Mouse (Mus musculus): ENCODE results near the gene Tbk1. TPM values are rescaled to one million over a fixed set of nuclear protein-coding genes. Genes with fewer than 3 reads are reported as not detected.

Tbk1 gene
- polyA plus RNA-seq, 1 experiment from 2014 or later: 31.2 TPM

GRCm38 (mm10) chr10:121568026-121568425 is 18.6 kb downstream of the Tbk1 start:
- 96% methylated on average over 10 of the region's 10 CpGs for WGBS
- H3K36me3 ChIP-seq: peaks cover 75% of the 10 kb centered on the region

GRCm38 (mm10) chr10:121564447-121564846 is 22.1 kb downstream of the Tbk1 start:
- Histone ChIP-seq H3K27ac (no peak overlapping the region), H3K4me1 (no peaks in the 10 kb centered on the region; the same call in 1 of the 2 replicates), H3K27me3 (no peaks in the 10 kb centered on the region), H3K4me2 (no peak overlapping the region), H3K9ac (no peak overlapping the region), H3K4me3 (replicated peaks) (no peak overlapping the region), H3K36me3 (peaks cover 70% of the 10 kb centered on the region), H3K9me3 (replicated peaks) (no peaks in the 10 kb centered on the region)
- ATAC-seq (replicated peaks; ENCODE audit: low FRiP score): no peak
- WGBS: 83% methylated on average over 8 of the region's 8 CpGs

More at GRCm38 (mm10) chr10:121568026-121568425, 18.6 kb downstream of the Tbk1 start:
- no peaks in the 10 kb centered on the region for H3K9me3 ChIP-seq (replicated peaks)
- H3K9ac ChIP-seq: no peak overlapping the region
- H3K27me3 ChIP-seq: no peaks in the 10 kb centered on the region
- H3K4me2 ChIP-seq: no peak overlapping the region
- no peak for ATAC-seq (replicated peaks; ENCODE audit: low FRiP score)
- no peak overlapping the region for H3K4me3 ChIP-seq (replicated peaks)
- no peaks in the 10 kb centered on the region; the same call in 1 of the 2 replicates for H3K4me1 ChIP-seq
- H3K27ac ChIP-seq: no peak overlapping the region

DNA sequence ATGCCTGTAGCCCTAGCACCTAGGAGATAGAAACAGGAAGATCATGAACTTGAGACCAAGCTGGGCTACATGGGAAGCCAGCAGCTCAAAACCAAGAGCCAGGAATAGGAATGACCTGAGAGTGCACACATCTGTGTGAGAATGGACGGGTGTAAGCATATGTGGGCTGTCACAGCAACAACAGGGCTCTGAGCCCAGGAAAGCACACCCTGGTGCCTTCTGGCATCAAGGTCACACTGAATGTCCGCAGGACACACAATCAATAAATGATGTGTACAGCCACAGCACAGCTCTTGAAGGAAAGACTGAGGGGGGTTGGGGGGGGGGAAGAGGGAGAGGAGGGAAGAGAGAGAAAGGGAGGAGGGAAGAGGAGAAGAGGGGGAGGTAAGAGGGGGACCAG is 28.4 kb downstream of the Tbk1 start:
- H3K9ac ChIP-seq: no peak overlapping the region
- ATAC-seq (replicated peaks; ENCODE audit: low FRiP score): no peak
- H3K4me1 ChIP-seq: no peaks in the 10 kb centered on the region
- no peaks in the 10 kb centered on the region for H3K27me3 ChIP-seq
- no peak overlapping the region for H3K4me2 ChIP-seq
- no peaks in the 10 kb centered on the region for H3K9me3 ChIP-seq (replicated peaks)
- H3K27ac ChIP-seq: no peak overlapping the region
- peaks cover 89% of the 10 kb centered on the region for H3K36me3 ChIP-seq
- no peak overlapping the region for H3K4me3 ChIP-seq (replicated peaks)
- WGBS: 82% methylated on average over 2 of the region's 2 CpGs

- Histone ChIP-seq H3K9ac (no peak overlapping the region), H3K4me3 (replicated peaks) (no peak overlapping the region), H3K27me3 (no peaks in the 10 kb centered on the region), H3K27ac (no peak overlapping the region), H3K9me3 (replicated peaks) (no peaks in the 10 kb centered on the region), H3K4me2 (no peak overlapping the region), H3K36me3 (peaks cover 92% of the 10 kb centered on the region), H3K4me1 (no peaks in the 10 kb centered on the region)
- ATAC-seq (replicated peaks; ENCODE audit: low FRiP score): no peak
- WGBS: 85% methylated on average over 6 of the region's 6 CpGs
Observed at GRCm38 (mm10) chr10:121556263-121556662, 30.3 kb downstream of the Tbk1 start.

DNA sequence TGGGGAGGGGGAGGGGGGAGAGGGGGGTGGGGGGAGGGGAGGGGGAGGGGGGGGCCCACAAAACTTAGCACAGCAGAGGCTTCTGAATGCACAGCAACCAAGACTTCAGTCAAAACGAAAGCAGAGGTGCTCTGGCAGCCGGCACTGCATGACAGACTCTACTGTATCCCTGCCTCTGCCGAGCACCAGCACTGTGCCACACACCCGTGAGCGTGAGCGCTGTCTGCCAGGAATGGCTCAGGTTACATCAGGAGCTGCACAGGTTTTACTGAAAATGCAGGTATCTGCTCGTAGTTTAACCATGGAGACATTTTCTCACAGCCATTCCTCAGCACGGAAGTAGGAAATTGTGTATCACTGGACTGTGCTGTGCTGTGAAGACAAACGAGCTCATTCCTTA is 36.3 kb downstream of the Tbk1 start:
- Histone ChIP-seq H3K9ac (no peak overlapping the region), H3K27ac (no peak overlapping the region), H3K9me3 (replicated peaks) (no peaks in the 10 kb centered on the region), H3K36me3 (peaks cover 93% of the 10 kb centered on the region), H3K4me2 (no peak overlapping the region), H3K27me3 (no peaks in the 10 kb centered on the region), H3K4me1 (no peaks in the 10 kb centered on the region), H3K4me3 (replicated peaks) (no peak overlapping the region)
- ATAC-seq (replicated peaks; ENCODE audit: low FRiP score): no peak
- WGBS: 79% methylated on average over 9 of the region's 9 CpGs

DNA sequence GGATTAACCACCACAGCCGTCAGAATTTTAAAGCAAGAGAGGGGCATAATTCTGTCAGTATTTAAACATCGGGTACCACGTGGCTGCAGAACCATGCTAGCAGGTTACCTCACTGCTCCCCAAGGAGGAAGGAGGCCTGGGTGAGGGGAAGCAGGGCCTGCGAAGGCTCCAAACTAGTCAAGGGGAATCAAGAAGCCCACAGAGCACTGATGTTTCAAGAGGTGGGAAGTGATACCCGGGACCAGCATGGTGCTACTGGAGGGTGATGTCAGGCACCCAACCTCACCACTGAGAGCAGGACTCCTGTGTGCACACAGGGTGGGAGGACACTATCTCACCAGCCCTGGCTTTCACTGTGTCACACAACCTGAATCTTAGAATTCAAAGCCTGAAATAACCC is 36.9 kb downstream of the Tbk1 start:
- Histone ChIP-seq H3K4me1 (no peaks in the 10 kb centered on the region), H3K9me3 (replicated peaks) (no peaks in the 10 kb centered on the region), H3K9ac (no peak overlapping the region), H3K27me3 (no peaks in the 10 kb centered on the region), H3K27ac (no peak overlapping the region), H3K36me3 (peaks cover 91% of the 10 kb centered on the region), H3K4me3 (replicated peaks) (no peak overlapping the region), H3K4me2 (no peak overlapping the region)
- 82% methylated on average over 5 of the region's 5 CpGs for WGBS
- no peak for ATAC-seq (replicated peaks; ENCODE audit: low FRiP score)

GRCm38 (mm10) chr10:121547162-121547561 is 39.4 kb downstream of the Tbk1 start:
- H3K4me1 ChIP-seq: no peaks in the 10 kb centered on the region
- no peak overlapping the region for H3K27ac ChIP-seq
- no peak overlapping the region for H3K4me2 ChIP-seq
- H3K9ac ChIP-seq: no peak overlapping the region
- no peaks in the 10 kb centered on the region for H3K9me3 ChIP-seq (replicated peaks)
- H3K36me3 ChIP-seq: peaks cover 68% of the 10 kb centered on the region
- ATAC-seq (replicated peaks; ENCODE audit: low FRiP score): no peak
- 83% methylated on average over 6 of the region's 6 CpGs for WGBS
- no peaks in the 10 kb centered on the region for H3K27me3 ChIP-seq
- no peak overlapping the region for H3K4me3 ChIP-seq (replicated peaks)

DNA sequence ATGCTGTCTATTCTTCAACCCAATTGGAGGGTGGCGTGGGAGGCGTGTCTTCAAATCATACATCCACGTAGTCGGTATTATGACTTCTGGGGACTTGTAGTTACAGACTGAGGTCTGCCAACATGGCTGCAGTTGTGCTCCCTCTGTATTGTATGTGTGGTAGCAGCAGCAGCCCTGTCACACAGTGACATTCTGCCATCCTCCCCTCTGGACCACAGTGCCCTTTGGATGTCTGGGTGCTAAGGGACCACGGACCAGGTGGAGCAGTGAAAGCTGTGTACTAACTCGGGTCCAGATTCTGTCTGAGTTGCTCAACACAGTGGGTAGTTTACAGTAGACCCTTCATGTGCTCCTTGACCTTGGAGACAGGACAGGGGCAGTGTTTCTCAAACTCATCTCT is 43.0 kb downstream of the Tbk1 start:
- Histone ChIP-seq H3K4me2 (no peak overlapping the region), H3K27me3 (no peaks in the 10 kb centered on the region), H3K36me3 (peaks cover 34% of the 10 kb centered on the region), H3K4me1 (no peaks in the 10 kb centered on the region), H3K9me3 (replicated peaks) (no peaks in the 10 kb centered on the region), H3K27ac (no peak overlapping the region), H3K9ac (no peak overlapping the region), H3K4me3 (replicated peaks) (no peak overlapping the region)
- no peak for ATAC-seq (replicated peaks; ENCODE audit: low FRiP score)
- WGBS: 94% methylated on average over 6 of the region's 6 CpGs

DNA sequence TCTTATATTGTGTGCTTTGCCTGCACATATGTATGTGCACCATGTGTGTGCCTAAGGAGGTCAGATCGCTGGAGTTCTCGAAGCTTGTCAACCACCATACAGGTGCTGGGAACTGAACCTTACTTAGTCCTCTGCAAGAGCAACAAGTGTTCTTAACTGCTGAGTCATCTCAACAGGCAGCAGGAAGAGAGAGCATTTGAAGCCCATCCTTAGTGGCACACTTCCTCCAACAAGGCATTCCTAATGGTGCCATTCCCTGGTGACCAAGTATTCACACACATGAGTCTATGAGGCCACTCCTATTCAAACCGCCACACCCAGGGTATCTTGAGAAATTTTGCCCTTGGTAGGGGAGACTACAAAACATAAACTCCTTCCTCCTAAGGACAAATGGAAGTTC is 44.4 kb downstream of the Tbk1 start:
- Histone ChIP-seq H3K4me1 (no peaks in the 10 kb centered on the region), H3K9me3 (replicated peaks) (no peaks in the 10 kb centered on the region), H3K36me3 (peaks cover 22% of the 10 kb centered on the region), H3K27me3 (no peaks in the 10 kb centered on the region), H3K9ac (no peak overlapping the region), H3K27ac (no peak overlapping the region), H3K4me2 (no peak overlapping the region), H3K4me3 (replicated peaks) (no peak overlapping the region)
- 95% methylated on average over 3 of the region's 3 CpGs for WGBS
- no peak for ATAC-seq (replicated peaks; ENCODE audit: low FRiP score)

DNA sequence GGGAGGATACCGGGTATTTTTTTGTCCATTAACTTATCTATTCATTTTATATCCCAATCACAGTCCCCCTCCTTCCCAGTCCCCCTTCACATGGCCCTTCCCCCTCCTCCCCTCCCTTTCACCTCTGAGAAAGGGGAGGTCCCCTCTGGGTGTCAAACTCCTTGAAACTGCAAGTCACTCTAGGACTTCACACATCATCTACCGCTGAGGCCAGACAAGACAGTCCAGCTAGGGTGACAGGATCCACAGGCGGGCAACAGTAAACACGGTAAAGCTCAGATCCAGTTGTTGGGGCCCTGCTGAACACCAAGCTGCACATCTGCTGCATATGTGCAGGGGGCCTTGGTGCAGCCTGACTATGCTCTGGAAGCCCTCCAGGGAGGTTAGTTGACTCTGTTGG is 51.6 kb downstream of the Tbk1 start:
- H3K4me1 ChIP-seq: peaks cover 8% of the 10 kb centered on the region
- no peak overlapping the region for H3K4me2 ChIP-seq
- no peaks in the 10 kb centered on the region for H3K9me3 ChIP-seq (replicated peaks)
- H3K36me3 ChIP-seq: no peaks in the 10 kb centered on the region
- no peak overlapping the region for H3K4me3 ChIP-seq (replicated peaks)
- WGBS: 33% methylated on average over 4 of the region's 4 CpGs
- no peak overlapping the region for H3K27ac ChIP-seq
- H3K27me3 ChIP-seq: peaks cover 4% of the 10 kb centered on the region; the same call in 1 of the 2 replicates
- no peak for ATAC-seq (replicated peaks; ENCODE audit: low FRiP score)
- H3K9ac ChIP-seq: no peak overlapping the region

DNA sequence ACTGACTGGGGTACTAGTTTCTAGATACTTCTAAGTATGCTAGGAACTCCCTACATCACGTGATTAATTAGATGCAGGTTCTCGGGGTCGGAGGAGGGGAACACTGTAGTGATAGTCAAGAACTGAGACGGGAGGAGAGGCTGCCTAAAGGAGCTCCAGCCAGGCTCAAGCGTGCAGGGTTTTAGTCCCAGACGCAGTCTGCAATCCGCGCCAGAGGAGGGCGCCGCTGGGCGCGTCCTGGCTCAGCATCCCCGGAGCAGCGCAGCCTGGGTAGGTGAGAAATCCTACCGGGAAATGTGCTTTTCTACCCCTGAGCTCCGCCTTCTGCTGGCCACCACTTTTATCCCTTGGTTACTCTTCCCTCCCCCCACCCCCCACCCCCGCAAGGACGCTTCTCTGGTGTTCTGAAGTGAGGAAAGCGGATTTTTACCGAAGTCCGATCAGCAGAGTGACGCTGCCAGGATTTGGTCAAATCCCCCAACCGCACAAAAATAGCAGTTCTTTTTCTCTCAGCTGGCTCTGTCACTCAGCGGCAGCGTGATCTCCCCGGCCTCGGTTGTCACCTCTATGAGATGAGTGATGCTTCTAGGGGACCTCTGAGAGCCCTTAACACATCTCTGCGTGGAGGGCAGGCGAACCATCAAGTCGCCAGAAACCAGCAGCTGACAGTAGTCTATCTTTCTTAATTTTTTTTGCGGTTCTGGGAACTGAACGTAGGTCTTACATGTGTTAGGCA is 53.3 kb downstream of the Tbk1 start:
- Histone ChIP-seq H3K27me3 (peaks cover 4% of the 10 kb centered on the region; the same call in 1 of the 2 replicates), H3K36me3 (no peaks in the 10 kb centered on the region), H3K9ac (0 out of 2 replicates have a peak overlapping the region, but pooled peaks have one; percentile 10), H3K4me3 (replicated peaks) (peak overlapping the region; percentile 37), H3K27ac (no peak overlapping the region), H3K4me2 (peak overlapping the region; percentile 64), H3K9me3 (replicated peaks) (0 out of 2 replicates have a peak, but pooled peaks cover 3% of the 10 kb centered on the region), H3K4me1 (peaks cover 8% of the 10 kb centered on the region)
- peak; percentile 43; the same call in 1 of the 2 replicates for ATAC-seq (replicated peaks; ENCODE audit: low FRiP score)
- 13% methylated on average over 27 of the region's 32 CpGs for WGBS

DNA sequence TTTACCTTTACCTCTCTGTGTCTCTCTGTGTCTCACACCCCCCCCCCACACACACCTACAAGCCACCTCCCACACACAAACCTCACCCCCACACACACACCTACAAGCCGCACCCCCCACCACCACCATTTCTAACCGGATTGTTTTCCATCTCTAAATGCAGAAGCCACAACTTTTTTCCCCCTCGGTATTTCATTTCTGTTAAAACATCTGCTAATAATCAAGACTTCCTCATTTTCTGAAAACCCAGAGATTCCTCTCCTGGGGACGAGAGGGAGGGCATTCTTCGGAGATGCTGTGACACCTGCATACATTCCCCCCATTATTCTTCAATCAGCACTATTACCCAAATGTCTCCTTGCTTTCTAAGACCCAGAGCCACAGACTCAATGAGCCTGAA is 55.0 kb downstream of the Tbk1 start:
- ATAC-seq (replicated peaks; ENCODE audit: low FRiP score): no peak
- 72% methylated on average over 5 of the region's 5 CpGs for WGBS
- Histone ChIP-seq H3K9ac (no peak overlapping the region), H3K4me1 (peaks cover 8% of the 10 kb centered on the region), H3K9me3 (replicated peaks) (0 out of 2 replicates have a peak, but pooled peaks cover 3% of the 10 kb centered on the region), H3K36me3 (no peaks in the 10 kb centered on the region), H3K27me3 (peaks cover 4% of the 10 kb centered on the region; the same call in 1 of the 2 replicates), H3K4me2 (no peak overlapping the region), H3K27ac (no peak overlapping the region), H3K4me3 (replicated peaks) (no peak overlapping the region)

All from kidney, embryonic 15.5 days (tissue).